In the genomic region with DNA sequence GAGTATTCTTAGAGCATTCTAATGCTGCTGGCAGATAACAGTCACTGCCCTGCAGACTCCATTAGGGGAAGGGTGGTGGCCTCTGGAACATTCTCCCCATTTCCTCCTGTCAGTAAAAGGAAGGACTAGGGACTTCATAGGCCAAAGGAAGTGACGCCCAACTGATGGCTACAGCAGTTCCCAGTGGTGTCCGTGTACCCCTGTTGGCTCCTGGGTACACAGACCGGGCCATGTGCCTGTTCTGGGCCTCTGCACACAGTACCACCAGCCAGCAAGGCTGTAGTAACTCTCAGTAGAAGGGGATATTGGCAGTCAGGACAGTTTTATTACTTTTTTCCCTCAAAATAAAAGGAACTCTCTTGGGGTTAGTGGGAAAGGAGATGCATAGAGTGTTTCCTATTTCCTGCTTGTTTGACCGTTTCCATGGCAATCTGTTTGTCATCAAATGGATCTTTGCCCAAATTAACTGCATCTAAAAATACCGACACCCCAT, we compare ENCODE assay signal across 8 mouse cellular contexts.
DNase-seq lines count a peak whose midpoint lies in the region; ATAC-seq and TF ChIP-seq lines count a peak whose summit lies in the region.

No protein-coding gene starts in this region.

- no peak overlapping the region for H3K4me2 ChIP-seq in midbrain, embryonic 14.5 days (ENCODE audit: low read length)

- H3K4me3 ChIP-seq in layer of hippocampus, adult 2 months, result no peak overlapping the region
- no peak overlapping the region for H3K4me3 ChIP-seq in midbrain, embryonic 14.5 days (replicated peaks; ENCODE audit: low read depth, low read length)

- whole genome bisulfite sequencing in midbrain, embryonic 14.5 days, result 93% methylated on average over 5 of the region's 5 CpGs

- peaks cover 6% of the 10 kb centered on the region for H3K4me1 ChIP-seq in midbrain, embryonic 14.5 days (ENCODE audit: control insufficient read depth, insufficient read depth, low read length)

- ATAC-seq in megakaryocyte-erythroid progenitor cell, adult 5-6 weeks (replicated peaks; ENCODE audit: low FRiP score, low TSS enrichment, poor library complexity, severe bottlenecking), result peak; percentile 59
- no peak for ATAC-seq in midbrain, embryonic 14.5 days (ENCODE audit: low FRiP score, low TSS enrichment)

- no peak overlapping the region for H3K9ac ChIP-seq in midbrain, embryonic 14.5 days (replicated peaks; ENCODE audit: low read length)

- DNase-seq in layer of hippocampus, adult 2 months (ENCODE audit: low spot score in 2 of 2), result no peak
- DNase-seq in layer of hippocampus, adult 11-12 months (ENCODE audit: low spot score), result no peak
- DNase-seq in heart, adult 8-10 months (ENCODE audit: low spot score), result peak; percentile 89
- peak; percentile 74 for DNase-seq in kidney, postnatal 14 days
- DNase-seq in layer of hippocampus, adult 8-10 months (ENCODE audit: low spot score in 2 of 2), result no peak
- DNase-seq in midbrain, embryonic 14.5 days, result no peak
- no peak for DNase-seq in spleen, postnatal 4 days (ENCODE audit: low spot score in 2 of 2)

- no peaks in the 10 kb centered on the region for H3K9me3 ChIP-seq in midbrain, embryonic 14.5 days (ENCODE audit: control insufficient read depth, low read length)

- H3K27ac ChIP-seq in layer of hippocampus, adult 2 months, result peak overlapping the region; percentile 24
- H3K27ac ChIP-seq in midbrain, embryonic 14.5 days (replicated peaks; ENCODE audit: low read depth, low read length), result no peak overlapping the region

- TF ChIP-seq CTCF in layer of hippocampus, adult 2 months (conservative IDR thresholded peaks at IDR 0.05), result no peak

- no peaks in the 10 kb centered on the region for H3K27me3 ChIP-seq in midbrain, embryonic 14.5 days (ENCODE audit: control insufficient read depth, insufficient read depth, low read length)

- H3K36me3 ChIP-seq in midbrain, embryonic 14.5 days (ENCODE audit: control insufficient read depth, insufficient read depth, low read length), result no peaks in the 10 kb centered on the region

Comparison
In these comparisons a context has a peak if more than half of its experiments do, and no peak if none do; other contexts are left out.
1. DNase-seq: peak in heart, adult 8-10 months (single experiment) and kidney, postnatal 14 days (single experiment); none in layer of hippocampus, adult 2 months (0 of 2), layer of hippocampus, adult 11-12 months (single experiment), layer of hippocampus, adult 8-10 months (0 of 2), midbrain, embryonic 14.5 days (single experiment) and spleen, postnatal 4 days (0 of 2).